Mouse (Mus musculus) limb, embryonic 13.5 days (tissue): ENCODE measurements around the gene Siglec1. TPM values are rescaled to one million over a fixed set of nuclear protein-coding genes. Genes with fewer than 3 reads are reported as not detected.
A peak's percentile ranks its signal among the peaks of the same experiment; 100 is the strongest.

ENCODE experiments used
- ATAC-seq: fragments of 200-750 bp; cut with Nextera tagmentation; 2 replicates; pipeline ENCODE4 v1.8.0; 2017; ENCODE audit warnings: low read depth, moderate number of reproducible peaks, moderate TSS enrichment; ENCODE audit not compliant: low FRiP score
- H3K27ac ChIP-seq: fragments of 300-500 bp; sonication (generic); 2 replicates; pipeline ENCODE4 v1.5.1; 2015; ENCODE audit warnings: inconsistent platforms, mild to moderate bottlenecking, moderate library complexity
- H3K27me3 ChIP-seq: fragments of 300-500 bp; sonication (generic); 2 replicates; pipeline ENCODE4 v1.6.1; 2015; ENCODE audit warnings: mild to moderate bottlenecking, inconsistent platforms
- H3K36me3 ChIP-seq: fragments of 300-500 bp; sonication (generic); 2 replicates; pipeline ENCODE4 v1.6.1; 2015; ENCODE audit warnings: inconsistent platforms, mild to moderate bottlenecking, moderate library complexity
- H3K4me1 ChIP-seq: fragments of 300-500 bp; sonication (generic); 2 replicates; pipeline ENCODE4 v1.6.1; 2015; ENCODE audit warnings: inconsistent platforms
- H3K4me2 ChIP-seq: fragments of 300-500 bp; sonication (generic); replicated peaks from 2 replicates; pipeline ENCODE4 v1.6.1; 2015; ENCODE audit warnings: inconsistent platforms, mild to moderate bottlenecking, moderate library complexity
- H3K4me3 ChIP-seq: fragments of 300-500 bp; sonication (generic); 2 replicates; pipeline ENCODE4 v1.5.1; 2015; ENCODE audit warnings: moderate library complexity, mild to moderate bottlenecking, inconsistent platforms
- H3K9ac ChIP-seq: fragments of 300-500 bp; sonication (generic); 2 replicates; pipeline ENCODE4 v1.6.1; 2015; ENCODE audit warnings: mild to moderate bottlenecking, inconsistent platforms
- H3K9me3 ChIP-seq: fragments of 300-500 bp; sonication (generic); 2 replicates; pipeline ENCODE4 v1.6.1; 2016; ENCODE audit warnings: inconsistent platforms
- WGBS: fragments of 180-500 bp; shearing (Covaris S2); methylation state at CpG from one replicate; pipeline ENCODE4 v1.1.7; 2015; 5-methylcytosine and 5-hydroxymethylcytosine counted together
- polyA plus RNA-seq: library from polyadenylated mRNA; unstranded; fragments of >200 nt; fragmentation: Nextera tagmentation; extraction: Ambion mirVana; gene quantifications from 2 replicates; pipeline ENCODE4 v1.2.1, GENCODE M21; 2015

Siglec1 gene
- polyA plus RNA-seq, 1 experiment from 2014 or later, result 0.17 TPM

GRCm38 (mm10) chr2:131059781-131060540 lies 26.6 kb downstream of the Siglec1 start:
- peak; percentile 49; the same call in 1 of the 2 replicates for ATAC-seq
- no peaks in the 10 kb centered on the region for H3K36me3 ChIP-seq
- 0 out of 2 replicates have a peak overlapping the region, but pooled peaks have one; percentile 39 for H3K9ac ChIP-seq
- H3K27me3 ChIP-seq, result peaks cover 56% of the 10 kb centered on the region
- no peaks in the 10 kb centered on the region for H3K9me3 ChIP-seq
- H3K27ac ChIP-seq, result peak overlapping the region; percentile 76
- H3K4me2 ChIP-seq, result peak overlapping the region; percentile 36
- no peak overlapping the region for H3K4me3 ChIP-seq
- 45% methylated on average over 9 of the region's 9 CpGs for WGBS
- peaks cover 62% of the 10 kb centered on the region for H3K4me1 ChIP-seq

- H3K4me3 ChIP-seq, result no peak overlapping the region
- ATAC-seq, result no peak
- no peaks in the 10 kb centered on the region for H3K9me3 ChIP-seq
- H3K9ac ChIP-seq, result no peak overlapping the region
- WGBS, result 32% methylated on average over 1 of the region's 1 CpGs
- no peaks in the 10 kb centered on the region for H3K36me3 ChIP-seq
- peak overlapping the region; percentile 76 for H3K27ac ChIP-seq
- peak overlapping the region; percentile 36 for H3K4me2 ChIP-seq
- peaks cover 67% of the 10 kb centered on the region for H3K4me1 ChIP-seq
- H3K27me3 ChIP-seq, result peaks cover 56% of the 10 kb centered on the region
Measured at GRCm38 (mm10) chr2:131059377-131059776, 27.2 kb downstream of the Siglec1 start.

GRCm38 (mm10) chr2:131058672-131059071 lies 27.9 kb downstream of the Siglec1 start:
- no peak overlapping the region for H3K27ac ChIP-seq

GRCm38 (mm10) chr2:131056191-131056590 lies 30.4 kb downstream of the Siglec1 start:
- no peak for ATAC-seq
- Histone ChIP-seq H3K36me3 (no peaks in the 10 kb centered on the region), H3K27me3 (peaks cover 64% of the 10 kb centered on the region), H3K4me3 (no peak overlapping the region), H3K27ac (no peak overlapping the region), H3K4me2 (peak overlapping the region; percentile 39), H3K9ac (0 out of 2 replicates have a peak overlapping the region, but pooled peaks have one; percentile 19), H3K9me3 (no peaks in the 10 kb centered on the region), H3K4me1 (peaks cover 61% of the 10 kb centered on the region)
- 1% methylated on average over 10 of the region's 10 CpGs for WGBS

More at GRCm38 (mm10) chr2:131058672-131059071, 27.9 kb downstream of the Siglec1 start:
- no peaks in the 10 kb centered on the region for H3K36me3 ChIP-seq
- H3K4me1 ChIP-seq, result peaks cover 74% of the 10 kb centered on the region
- ATAC-seq, result no peak
- H3K9ac ChIP-seq, result no peak overlapping the region
- no peak overlapping the region for H3K4me3 ChIP-seq
- 91% methylated on average over 8 of the region's 8 CpGs for WGBS
- H3K4me2 ChIP-seq, result no peak overlapping the region
- no peaks in the 10 kb centered on the region for H3K9me3 ChIP-seq
- H3K27me3 ChIP-seq, result peaks cover 59% of the 10 kb centered on the region

GRCm38 (mm10) chr2:131055631-131056030 lies 30.9 kb downstream of the Siglec1 start:
- WGBS, result 4% methylated on average over 10 of the region's 10 CpGs
- no peak overlapping the region for H3K27ac ChIP-seq
- 0 out of 2 replicates have a peak overlapping the region, but pooled peaks have one; percentile 19 for H3K9ac ChIP-seq
- no peaks in the 10 kb centered on the region for H3K36me3 ChIP-seq
- 0 out of 2 replicates have a peak overlapping the region, but pooled peaks have one; percentile 0 for H3K4me3 ChIP-seq
- no peaks in the 10 kb centered on the region for H3K9me3 ChIP-seq
- H3K4me1 ChIP-seq, result peaks cover 55% of the 10 kb centered on the region
- H3K27me3 ChIP-seq, result peaks cover 66% of the 10 kb centered on the region
- peak overlapping the region; percentile 39 for H3K4me2 ChIP-seq
- no peak for ATAC-seq

- ATAC-seq, result no peak
- peak overlapping the region; percentile 25 for H3K9ac ChIP-seq
- WGBS, result 4% methylated on average over 21 of the region's 21 CpGs
- peaks cover 47% of the 10 kb centered on the region for H3K4me1 ChIP-seq
- H3K4me2 ChIP-seq, result peak overlapping the region; percentile 60
- H3K27ac ChIP-seq, result no peak overlapping the region
- H3K36me3 ChIP-seq, result no peaks in the 10 kb centered on the region
- peak overlapping the region; percentile 41 for H3K4me3 ChIP-seq
- H3K9me3 ChIP-seq, result no peaks in the 10 kb centered on the region
- peaks cover 70% of the 10 kb centered on the region for H3K27me3 ChIP-seq
Measured at GRCm38 (mm10) chr2:131054646-131055264, 31.8 kb downstream of the Siglec1 start.

- 1% methylated on average over 45 of the region's 45 CpGs for WGBS
- no peaks in the 10 kb centered on the region for H3K36me3 ChIP-seq
- no peak for ATAC-seq
- peak overlapping the region; percentile 41 for H3K4me3 ChIP-seq
- no peaks in the 10 kb centered on the region for H3K9me3 ChIP-seq
- peaks cover 40% of the 10 kb centered on the region for H3K4me1 ChIP-seq
- peak overlapping the region; percentile 60 for H3K4me2 ChIP-seq
- peaks cover 70% of the 10 kb centered on the region for H3K27me3 ChIP-seq
- no peak overlapping the region for H3K27ac ChIP-seq
- peak overlapping the region; percentile 25 for H3K9ac ChIP-seq
Measured at GRCm38 (mm10) chr2:131053851-131054645, 32.5 kb downstream of the Siglec1 start.

- ATAC-seq, result no peak
- H3K9me3 ChIP-seq, result no peaks in the 10 kb centered on the region
- no peak overlapping the region for H3K27ac ChIP-seq
- no peaks in the 10 kb centered on the region for H3K36me3 ChIP-seq
- no peak overlapping the region for H3K4me3 ChIP-seq
- H3K4me1 ChIP-seq, result peaks cover 35% of the 10 kb centered on the region
- no peak overlapping the region for H3K4me2 ChIP-seq
- WGBS, result 69% methylated on average over 6 of the region's 6 CpGs
- H3K27me3 ChIP-seq, result peaks cover 69% of the 10 kb centered on the region
- H3K9ac ChIP-seq, result no peak overlapping the region
Measured at GRCm38 (mm10) chr2:131052862-131053418, 33.6 kb downstream of the Siglec1 start.

- H3K27ac ChIP-seq, result no peak overlapping the region
Measured at GRCm38 (mm10) chr2:131052043-131052442, 34.5 kb downstream of the Siglec1 start.

GRCm38 (mm10) chr2:131046025-131046424 lies 40.5 kb downstream of the Siglec1 start:
- no peak overlapping the region for H3K4me2 ChIP-seq
- H3K27ac ChIP-seq, result no peak overlapping the region
- no peak for ATAC-seq
- peaks cover 28% of the 10 kb centered on the region for H3K27me3 ChIP-seq
- H3K36me3 ChIP-seq, result no peaks in the 10 kb centered on the region
- WGBS, result 78% methylated on average over 2 of the region's 2 CpGs
- H3K4me1 ChIP-seq, result peaks cover 23% of the 10 kb centered on the region
- H3K9me3 ChIP-seq, result no peaks in the 10 kb centered on the region
- no peak overlapping the region for H3K4me3 ChIP-seq
- no peak overlapping the region for H3K9ac ChIP-seq

More at GRCm38 (mm10) chr2:131052043-131052442, 34.5 kb downstream of the Siglec1 start:
- ATAC-seq, result no peak
- Histone ChIP-seq H3K9ac (no peak overlapping the region), H3K36me3 (no peaks in the 10 kb centered on the region), H3K9me3 (no peaks in the 10 kb centered on the region), H3K27me3 (peaks cover 64% of the 10 kb centered on the region), H3K4me3 (no peak overlapping the region), H3K4me2 (no peak overlapping the region), H3K4me1 (peaks cover 39% of the 10 kb centered on the region)
- 71% methylated on average over 5 of the region's 5 CpGs for WGBS

- Histone ChIP-seq H3K4me2 (no peak overlapping the region), H3K27ac (no peak overlapping the region), H3K4me3 (no peak overlapping the region), H3K27me3 (peaks cover 35% of the 10 kb centered on the region), H3K4me1 (peaks cover 31% of the 10 kb centered on the region), H3K9ac (no peak overlapping the region), H3K36me3 (no peaks in the 10 kb centered on the region), H3K9me3 (no peaks in the 10 kb centered on the region)
- ATAC-seq, result no peak
- 58% methylated on average over 9 of the region's 9 CpGs for WGBS
Measured at GRCm38 (mm10) chr2:131044989-131045720, 41.4 kb downstream of the Siglec1 start.
